Mouse (Mus musculus): ENCODE data around the gene Arhgap1. TPM values are rescaled to one million over a fixed set of nuclear protein-coding genes. Genes with fewer than 3 reads are reported as not detected.

Arhgap1 gene
- polyA plus RNA-seq, 1 experiment, result 52.7 TPM

DNA sequence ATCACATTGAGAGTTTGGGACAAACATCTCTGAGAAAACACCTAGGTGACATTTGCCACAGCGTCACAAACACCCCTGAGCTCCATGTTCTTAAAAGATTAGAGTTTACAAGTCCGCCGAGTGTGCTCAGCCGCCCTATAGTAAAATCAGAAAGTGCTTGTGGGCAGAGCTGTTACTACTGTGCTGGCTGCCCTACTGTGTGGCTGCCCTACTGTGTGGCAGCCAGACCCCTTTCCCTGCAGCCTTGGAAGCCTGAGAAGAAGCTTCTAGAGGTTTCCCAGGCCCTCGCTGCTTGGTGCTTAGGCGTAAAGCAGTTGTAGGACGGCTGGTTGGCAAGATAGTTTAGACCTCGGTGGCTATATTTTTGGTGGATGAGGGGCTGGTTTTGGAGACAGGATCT lies 10.0 kb downstream of the Arhgap1 start:
- Histone ChIP-seq H3K27me3 (ENCODE audit: control insufficient read depth, insufficient read depth, insufficient read length) (no peaks in the 10 kb centered on the region), H3K4me2 (ENCODE audit: low read depth) (no peak overlapping the region), H3K36me3 (ENCODE audit: control insufficient read depth, insufficient read depth) (peaks cover 58% of the 10 kb centered on the region), H3ac (ENCODE audit: control insufficient read depth, insufficient read length) (no peak overlapping the region), H3K79me2 (ENCODE audit: control insufficient read depth, insufficient read depth) (no peaks in the 10 kb centered on the region), H3K4me3 (no peak overlapping the region)
- TF ChIP-seq TCF3 (IDR thresholded peaks at IDR 0.05; ENCODE audit: insufficient read length, low read depth) (no peak), MYOD1 (IDR thresholded peaks at IDR 0.05; ENCODE audit: control insufficient read depth in 1 of 3, insufficient read length in 2 of 3, low read depth in 2 of 3) (no peak), MAX (IDR thresholded peaks at IDR 0.05; ENCODE audit: low read depth) (no peak), USF1 (IDR thresholded peaks at IDR 0.05; ENCODE audit: low read depth) (no peak), MYOG (IDR thresholded peaks at IDR 0.05; ENCODE audit: control insufficient read depth in 1 of 3, insufficient read depth in 1 of 3, insufficient read length in 2 of 3, low read depth in 2 of 3) (no peak), SRF (IDR thresholded peaks at IDR 0.05; ENCODE audit: control insufficient read depth, insufficient read length, low read depth) (no peak), POLR2AphosphoS2 (IDR thresholded peaks at IDR 0.05; ENCODE audit: insufficient read length, low read depth) (no peak), REST (IDR thresholded peaks at IDR 0.05; ENCODE audit: insufficient read depth, insufficient read length) (no peak), CEBPB (IDR thresholded peaks at IDR 0.05; ENCODE audit: insufficient read depth, poor library complexity, severe bottlenecking) (no peak), POLR2A (IDR thresholded peaks at IDR 0.05; ENCODE audit: insufficient read length, low read depth) (no peak), E2F4 (IDR thresholded peaks at IDR 0.05; ENCODE audit: insufficient read depth) (no peak), TCF12 (IDR thresholded peaks at IDR 0.05; ENCODE audit: insufficient read depth, poor library complexity, severe bottlenecking) (no peak)

- peaks cover 49% of the 10 kb centered on the region for H3K36me3 ChIP-seq (ENCODE audit: control insufficient read depth, insufficient read depth)
- H3K4me3 ChIP-seq, result no peak overlapping the region
- no peak overlapping the region for H3ac ChIP-seq (ENCODE audit: control insufficient read depth, insufficient read length)
- no peaks in the 10 kb centered on the region for H3K27me3 ChIP-seq (ENCODE audit: control insufficient read depth, insufficient read depth, insufficient read length)
- TF ChIP-seq E2F4 (IDR thresholded peaks at IDR 0.05; ENCODE audit: insufficient read depth) (no peak), SRF (IDR thresholded peaks at IDR 0.05; ENCODE audit: control insufficient read depth, insufficient read length, low read depth) (no peak), MYOG (IDR thresholded peaks at IDR 0.05; ENCODE audit: control insufficient read depth in 1 of 3, insufficient read depth in 1 of 3, insufficient read length in 2 of 3, low read depth in 2 of 3) (no peak), MAX (IDR thresholded peaks at IDR 0.05; ENCODE audit: low read depth) (no peak)
- no peaks in the 10 kb centered on the region for H3K79me2 ChIP-seq (ENCODE audit: control insufficient read depth, insufficient read depth)
- H3K4me2 ChIP-seq (ENCODE audit: low read depth), result no peak overlapping the region
These were observed 11.3 kb downstream of the Arhgap1 start for GRCm38 (mm10) chr2:91660981-91661380.

- peaks cover 60% of the 10 kb centered on the region for H3K36me3 ChIP-seq (ENCODE audit: control insufficient read depth, insufficient read depth)
- no peaks in the 10 kb centered on the region for H3K27me3 ChIP-seq (ENCODE audit: control insufficient read depth, insufficient read depth, insufficient read length)
- peak overlapping the region; percentile 20 for H3K4me2 ChIP-seq (ENCODE audit: low read depth)
- no peaks in the 10 kb centered on the region for H3K79me2 ChIP-seq (ENCODE audit: control insufficient read depth, insufficient read depth)
- no peak overlapping the region for H3ac ChIP-seq (ENCODE audit: control insufficient read depth, insufficient read length)
- no peak overlapping the region for H3K4me3 ChIP-seq
- TF ChIP-seq TCF3 (IDR thresholded peaks at IDR 0.05; ENCODE audit: insufficient read length, low read depth) (no peak), REST (IDR thresholded peaks at IDR 0.05; ENCODE audit: insufficient read depth, insufficient read length) (no peak), E2F4 (IDR thresholded peaks at IDR 0.05; ENCODE audit: insufficient read depth) (no peak), CEBPB (IDR thresholded peaks at IDR 0.05; ENCODE audit: insufficient read depth, poor library complexity, severe bottlenecking) (peak; percentile 81; the same call in 1 of the 2 replicates), POLR2AphosphoS2 (IDR thresholded peaks at IDR 0.05; ENCODE audit: insufficient read length, low read depth) (peak; percentile 87), POLR2A (IDR thresholded peaks at IDR 0.05; ENCODE audit: insufficient read length, low read depth) (peak; percentile 81), MYOG (IDR thresholded peaks at IDR 0.05; ENCODE audit: control insufficient read depth in 1 of 3, insufficient read depth in 1 of 3, insufficient read length in 2 of 3, low read depth in 2 of 3) (peak in 1 of 3 experiments; percentile 23), TCF12 (IDR thresholded peaks at IDR 0.05; ENCODE audit: insufficient read depth, poor library complexity, severe bottlenecking) (no peak), MAX (IDR thresholded peaks at IDR 0.05; ENCODE audit: low read depth) (no peak), USF1 (IDR thresholded peaks at IDR 0.05; ENCODE audit: low read depth) (no peak), SRF (IDR thresholded peaks at IDR 0.05; ENCODE audit: control insufficient read depth, insufficient read length, low read depth) (no peak), MYOD1 (IDR thresholded peaks at IDR 0.05; ENCODE audit: control insufficient read depth in 1 of 3, insufficient read length in 2 of 3, low read depth in 2 of 3) (no peak)
These were observed 15.1 kb downstream of the Arhgap1 start for GRCm38 (mm10) chr2:91664780-91665179.

DNA sequence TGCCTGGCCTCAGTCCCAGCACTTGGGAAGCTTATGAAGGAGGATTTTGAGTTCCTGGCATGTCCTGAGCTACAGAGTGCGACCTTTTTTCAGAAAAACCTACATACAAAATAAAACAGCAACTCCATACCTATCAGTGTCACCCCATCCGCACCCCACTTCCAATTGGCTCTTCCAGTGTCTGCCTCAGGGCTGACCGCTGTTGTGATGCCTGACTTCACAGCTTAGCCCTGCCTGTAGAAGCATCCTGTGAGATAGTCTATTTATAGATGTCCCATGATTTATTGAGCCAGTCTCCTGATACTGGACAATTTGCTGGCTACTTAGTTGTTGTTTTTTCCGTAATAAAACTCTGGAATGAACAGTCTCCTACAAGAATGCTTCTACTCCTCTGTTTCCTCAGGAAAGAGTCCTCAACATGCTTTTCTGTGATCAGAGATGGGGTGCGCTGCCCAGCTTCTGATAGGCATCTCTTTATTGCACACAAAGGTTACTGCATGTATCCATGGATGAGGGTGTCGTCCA lies 16.8 kb downstream of the Arhgap1 start:
- no peak overlapping the region for H3ac ChIP-seq (ENCODE audit: control insufficient read depth, insufficient read length)
- H3K27me3 ChIP-seq (ENCODE audit: control insufficient read depth, insufficient read depth, insufficient read length), result no peaks in the 10 kb centered on the region
- H3K4me2 ChIP-seq (ENCODE audit: low read depth), result no peak overlapping the region
- no peak overlapping the region for H3K4me3 ChIP-seq
- no peak for TF ChIP-seq E2F4 (IDR thresholded peaks at IDR 0.05; ENCODE audit: insufficient read depth)
- TF ChIP-seq TCF3 (IDR thresholded peaks at IDR 0.05; ENCODE audit: insufficient read length, low read depth), result no peak
- TF ChIP-seq MYOG (IDR thresholded peaks at IDR 0.05; ENCODE audit: control insufficient read depth in 1 of 3, insufficient read depth in 1 of 3, insufficient read length in 2 of 3, low read depth in 2 of 3), result no peak
- TF ChIP-seq MYOD1 (IDR thresholded peaks at IDR 0.05; ENCODE audit: control insufficient read depth in 1 of 3, insufficient read length in 2 of 3, low read depth in 2 of 3), result no peak
- TF ChIP-seq TCF12 (IDR thresholded peaks at IDR 0.05; ENCODE audit: insufficient read depth, poor library complexity, severe bottlenecking), result no peak
- TF ChIP-seq POLR2AphosphoS2 (IDR thresholded peaks at IDR 0.05; ENCODE audit: insufficient read length, low read depth), result no peak
- TF ChIP-seq MAX (IDR thresholded peaks at IDR 0.05; ENCODE audit: low read depth), result no peak
- TF ChIP-seq SRF (IDR thresholded peaks at IDR 0.05; ENCODE audit: control insufficient read depth, insufficient read length, low read depth), result no peak
- no peak for TF ChIP-seq CEBPB (IDR thresholded peaks at IDR 0.05; ENCODE audit: insufficient read depth, poor library complexity, severe bottlenecking)
- no peak for TF ChIP-seq POLR2A (IDR thresholded peaks at IDR 0.05; ENCODE audit: insufficient read length, low read depth)
- TF ChIP-seq USF1 (IDR thresholded peaks at IDR 0.05; ENCODE audit: low read depth), result no peak
- TF ChIP-seq REST (IDR thresholded peaks at IDR 0.05; ENCODE audit: insufficient read depth, insufficient read length), result no peak
- H3K79me2 ChIP-seq (ENCODE audit: control insufficient read depth, insufficient read depth), result no peaks in the 10 kb centered on the region
- H3K36me3 ChIP-seq (ENCODE audit: control insufficient read depth, insufficient read depth), result peaks cover 70% of the 10 kb centered on the region
